Mouse (Mus musculus): ENCODE measurements around the gene Fam228b.
"Not testable (repeated sequence)": the region's sequence is repeated elsewhere in the genome, so short reads cannot be mapped to it uniquely, and the experiment has no call there.

Gene Fam228b

GRCm38 (mm10) chr12:4768492-4769332 is at the start of gene Fam228b, which contains the start of gene Pfn4:
Gene Fam228b, minus strand, starts transcription at chr12:4769267.
Gene Pfn4, plus strand, starts transcription at chr12:4769022.
- DNase-seq (ENCODE audit: low spot score in 2 of 2) = peak; percentile 94 to 96

- DNase-seq (ENCODE audit: low spot score in 2 of 2) = peak; percentile 96 to 98
These were observed 48.5 kb upstream of the Fam228b start, which contains the start of gene Sf3b6 for GRCm38 (mm10) chr12:4817361-4818101. Gene Sf3b6, plus strand, starts transcription at chr12:4817544.

- DNase-seq (ENCODE audit: low spot score in 2 of 2) = no peak
These were observed 47.8 kb upstream of the Fam228b start for GRCm38 (mm10) chr12:4816680-4817360.

- DNase-seq (ENCODE audit: low spot score in 2 of 2) = no peak
These were observed 44.6 kb upstream of the Fam228b start for GRCm38 (mm10) chr12:4813636-4814035.

- no peak for DNase-seq (ENCODE audit: low spot score in 2 of 2)
These were observed 42.6 kb upstream of the Fam228b start for GRCm38 (mm10) chr12:4811705-4812104.

GRCm38 (mm10) chr12:4811036-4811435 is 42.0 kb upstream of the Fam228b start:
- DNase-seq (ENCODE audit: low spot score in 2 of 2) = no peak

GRCm38 (mm10) chr12:4797471-4797870 is 28.4 kb upstream of the Fam228b start:
- not testable (repeated sequence) for DNase-seq (ENCODE audit: low spot score in 2 of 2)

GRCm38 (mm10) chr12:4793718-4794117 is 24.7 kb upstream of the Fam228b start:
- no peak for DNase-seq (ENCODE audit: low spot score in 2 of 2)

- not testable (repeated sequence) for DNase-seq (ENCODE audit: low spot score in 2 of 2)
These were observed 19.1 kb upstream of the Fam228b start for GRCm38 (mm10) chr12:4788128-4788527.

GRCm38 (mm10) chr12:4784466-4784865 is 15.4 kb upstream of the Fam228b start:
- DNase-seq (ENCODE audit: low spot score in 2 of 2) = no peak

GRCm38 (mm10) chr12:4783598-4783997 is 14.5 kb upstream of the Fam228b start:
- DNase-seq (ENCODE audit: low spot score in 2 of 2) = no peak

- DNase-seq (ENCODE audit: low spot score in 2 of 2) = peak in 1 of 2 experiments; percentile 7
These were observed 12.8 kb upstream of the Fam228b start for GRCm38 (mm10) chr12:4781725-4782404.

- no peak for DNase-seq (ENCODE audit: low spot score in 2 of 2)
These were observed 12.2 kb upstream of the Fam228b start for GRCm38 (mm10) chr12:4781270-4781669.

- DNase-seq (ENCODE audit: low spot score in 2 of 2) = no peak
These were observed 11.2 kb upstream of the Fam228b start for GRCm38 (mm10) chr12:4780245-4780644.

GRCm38 (mm10) chr12:4777734-4778133 is 8.7 kb upstream of the Fam228b start:
- no peak for DNase-seq (ENCODE audit: low spot score in 2 of 2)

- no peak for DNase-seq (ENCODE audit: low spot score in 2 of 2)
These were observed 6.5 kb upstream of the Fam228b start for GRCm38 (mm10) chr12:4775588-4775949.

GRCm38 (mm10) chr12:4774895-4775587 is 6.0 kb upstream of the Fam228b start:
- no peak for DNase-seq (ENCODE audit: low spot score in 2 of 2)

GRCm38 (mm10) chr12:4769333-4769723 is 261 bp upstream of the Fam228b start:
- no peak for DNase-seq (ENCODE audit: low spot score in 2 of 2)

- DNase-seq (ENCODE audit: low spot score in 2 of 2) = no peak
These were observed 12.0 kb downstream of the Fam228b start for GRCm38 (mm10) chr12:4757060-4757459.

- DNase-seq (ENCODE audit: low spot score in 2 of 2) = not testable (repeated sequence)
These were observed 14.6 kb downstream of the Fam228b start for GRCm38 (mm10) chr12:4754451-4754850.

GRCm38 (mm10) chr12:4744486-4744885 is 24.6 kb downstream of the Fam228b start:
- peak; percentile 7 to 8 for DNase-seq (ENCODE audit: low spot score in 2 of 2)
